12 mouse cellular contexts compared by ENCODE assay signal in genomic region chr5:9495456-9495855, GRCm38 (mm10).
DNase-seq lines count a peak whose midpoint lies in the region; ATAC-seq and TF ChIP-seq lines count a peak whose summit lies in the region.
"Had no signal": no experiment of that assay in that cellular context is flagged by ENCODE, and none has a peak within 500 bp of the region (broad histone marks: within the 10 kb centered on the region; RNA-seq: fewer than 3 reads in every experiment).

No protein-coding gene starts in this region.

- DNase-seq in forebrain, postnatal 0 days, result no peak
- no peak for DNase-seq in forebrain, embryonic 11.5 days (ENCODE audit: low spot score)
- peak; percentile 14 for DNase-seq in cerebellum, adult 11 months
- DNase-seq in frontal cortex, adult 2 months (ENCODE audit: extremely low spot score in 1 of 2, low spot score in 1 of 2), result peak; percentile 84 to 90
- peak; percentile 53 to 94 for DNase-seq in left cerebral cortex, postnatal 25 days (ENCODE audit: low spot score in 2 of 2)
- DNase-seq in lung, adult 18-20 months, result no peak
- DNase-seq in retina, embryonic 14.5 days (ENCODE audit: low spot score), result no peak
- no peak for DNase-seq in adipocyte (ENCODE audit: low spot score)
- DNase-seq: kidney, adult 9 months; lung, adult 2 months had no signal

- peak; percentile 36; the same call in 1 of the 2 replicates for ATAC-seq in forebrain, postnatal 0 days
- no peak for ATAC-seq in forebrain, embryonic 11.5 days (replicated peaks; ENCODE audit: low FRiP score)

- no peaks in the 10 kb centered on the region for H3K27me3 ChIP-seq in forebrain, postnatal 0 days (ENCODE audit: insufficient read depth, low read length)
- H3K27me3 ChIP-seq in forebrain, embryonic 11.5 days (ENCODE audit: control insufficient read depth, insufficient read depth, low read length), result no peaks in the 10 kb centered on the region
- H3K27me3 ChIP-seq: limb, embryonic 12.5 days had no signal

- no peak overlapping the region for H3K4me3 ChIP-seq in forebrain, postnatal 0 days (ENCODE audit: low read depth, low read length)
- no peak overlapping the region for H3K4me3 ChIP-seq in forebrain, embryonic 11.5 days (ENCODE audit: low read depth, low read length)
- H3K4me3 ChIP-seq: limb, embryonic 12.5 days had no signal

- TF ChIP-seq CTCF in forebrain, postnatal 0 days (IDR thresholded peaks at IDR 0.05; ENCODE audit: low read depth), result no peak

- no peaks in the 10 kb centered on the region for H3K36me3 ChIP-seq in forebrain, postnatal 0 days (ENCODE audit: insufficient read depth)
- no peaks in the 10 kb centered on the region for H3K36me3 ChIP-seq in forebrain, embryonic 11.5 days (ENCODE audit: control insufficient read depth, insufficient read depth, low read length)
- H3K36me3 ChIP-seq: limb, embryonic 12.5 days had no signal

- intact Hi-C loops in left cerebral cortex, postnatal 25 days (cut with DNase I), result loop anchor here (2.0 kb wide), 1 partner anchor 83 kb away; no protein-coding TSS in a partner anchor

- H3K4me2 ChIP-seq in forebrain, postnatal 0 days (ENCODE audit: low read depth), result no peak overlapping the region
- H3K4me2 ChIP-seq in forebrain, embryonic 11.5 days (ENCODE audit: low read depth, low read length, severe bottlenecking), result no peak overlapping the region
- H3K4me2 ChIP-seq: hindbrain, embryonic 14.5 days; limb, embryonic 12.5 days had no signal

- H3K4me1 ChIP-seq in forebrain, postnatal 0 days (ENCODE audit: insufficient read depth), result no peaks in the 10 kb centered on the region
- H3K4me1 ChIP-seq in forebrain, embryonic 11.5 days (replicated peaks; ENCODE audit: control insufficient read depth, insufficient read depth, low read length), result no peaks in the 10 kb centered on the region
- H3K4me1 ChIP-seq: limb, embryonic 12.5 days had no signal

- 19% methylated on average over 5 of the region's 5 CpGs for WGBS in forebrain, postnatal 0 days
- WGBS in forebrain, embryonic 11.5 days, result 19% methylated on average over 5 of the region's 5 CpGs

- no peaks in the 10 kb centered on the region for H3K9me3 ChIP-seq in forebrain, postnatal 0 days (ENCODE audit: low read length)
- no peaks in the 10 kb centered on the region for H3K9me3 ChIP-seq in forebrain, embryonic 11.5 days (ENCODE audit: control insufficient read depth, low read length)
- H3K9me3 ChIP-seq: limb, embryonic 12.5 days had no signal

- H3K9ac ChIP-seq in forebrain, postnatal 0 days, result no peak overlapping the region
- no peak overlapping the region for H3K9ac ChIP-seq in forebrain, embryonic 11.5 days (ENCODE audit: low read length)
- H3K9ac ChIP-seq: hindbrain, embryonic 14.5 days; limb, embryonic 12.5 days had no signal

- no peak overlapping the region for H3K27ac ChIP-seq in forebrain, postnatal 0 days (ENCODE audit: low read depth, low read length)
- H3K27ac ChIP-seq in forebrain, embryonic 11.5 days (ENCODE audit: low read depth, low read length), result no peak overlapping the region
- H3K27ac ChIP-seq: hindbrain, embryonic 14.5 days; limb, embryonic 12.5 days had no signal

Comparison
In these comparisons a context has a peak if more than half of its experiments do, and no peak if none do; other contexts are left out.
1. DNase-seq: peak in cerebellum, adult 11 months (single experiment), frontal cortex, adult 2 months (2 of 2) and left cerebral cortex, postnatal 25 days (2 of 2); none in forebrain, postnatal 0 days (single experiment), forebrain, embryonic 11.5 days (single experiment), lung, adult 18-20 months (0 of 2), retina, embryonic 14.5 days (single experiment) and adipocyte (single experiment).